Comparison of ENCODE assay signal across 9 mouse cellular contexts in genomic region chr13:64237000-64237680, GRCm38 (mm10). TPM values are rescaled to one million over a fixed set of nuclear protein-coding genes. Genes with fewer than 3 reads are reported as not detected.
DNase-seq lines count a peak whose midpoint lies in the region; ATAC-seq lines count a peak whose summit lies in the region.
"Had no signal": no experiment of that assay in that cellular context is flagged by ENCODE, and none has a peak within 500 bp of the region (broad histone marks: within the 10 kb centered on the region; RNA-seq: fewer than 3 reads in every experiment).

No protein-coding gene starts in this region.

- H3K4me3 ChIP-seq in limb, embryonic 10.5 days, result no peak overlapping the region
- no peak overlapping the region for H3K4me3 ChIP-seq in midbrain, embryonic 15.5 days
- H3K4me3 ChIP-seq: megakaryocyte, embryonic 14.5 days had no signal

- no peak overlapping the region for H3K9ac ChIP-seq in midbrain, embryonic 15.5 days

- peaks cover 47% of the 10 kb centered on the region for H3K4me1 ChIP-seq in limb, embryonic 10.5 days
- no peaks in the 10 kb centered on the region for H3K4me1 ChIP-seq in midbrain, embryonic 15.5 days

- ATAC-seq in midbrain, embryonic 15.5 days (replicated peaks), result no peak

- peak; percentile 15 for DNase-seq in gastrocnemius, adult 18-20 months (ENCODE audit: low spot score)
- no peak for DNase-seq in gastrocnemius, postnatal 10 days
- DNase-seq in A20 (ENCODE audit: low read depth, low spot score), result peak; percentile 43
- peak; percentile 14 to 18 for DNase-seq in cerebellum, postnatal 10 days
- DNase-seq in limb, embryonic 10.5 days (ENCODE audit: low spot score), result no peak
- DNase-seq in embryo, embryonic 10.5 days (ENCODE audit: low spot score), result no peak
- no peak for DNase-seq in urinary bladder, postnatal 14 days (ENCODE audit: low spot score)

- peaks cover 5% of the 10 kb centered on the region; the same call in 1 of the 2 replicates for H3K36me3 ChIP-seq in limb, embryonic 10.5 days
- no peaks in the 10 kb centered on the region for H3K36me3 ChIP-seq in midbrain, embryonic 15.5 days (replicated peaks)

- WGBS in limb, embryonic 10.5 days, result 59% methylated on average over 4 of the region's 4 CpGs
- 82% methylated on average over 4 of the region's 4 CpGs for WGBS in midbrain, embryonic 15.5 days

- peak overlapping the region; percentile 44 for H3K27ac ChIP-seq in limb, embryonic 10.5 days
- no peak overlapping the region for H3K27ac ChIP-seq in midbrain, embryonic 15.5 days

- no peaks in the 10 kb centered on the region for H3K9me3 ChIP-seq in limb, embryonic 10.5 days (replicated peaks)
- H3K9me3 ChIP-seq in midbrain, embryonic 15.5 days, result no peaks in the 10 kb centered on the region
- H3K9me3 ChIP-seq: megakaryocyte, embryonic 14.5 days had no signal

- H3K4me2 ChIP-seq in midbrain, embryonic 15.5 days, result no peak overlapping the region

- no peaks in the 10 kb centered on the region for H3K27me3 ChIP-seq in limb, embryonic 10.5 days (ENCODE audit: low read depth, poor library complexity, severe bottlenecking)
- no peaks in the 10 kb centered on the region for H3K27me3 ChIP-seq in midbrain, embryonic 15.5 days (replicated peaks)
- H3K27me3 ChIP-seq: megakaryocyte, embryonic 14.5 days had no signal

RNA-seq across cellular contexts. Expression of gene Cdc14b, which starts 38.0 kb away (rescaled TPM):
- 1 to 10 TPM; 5.9 to 7.5 TPM for total RNA-seq in gastrocnemius, adult 18-20 months (2021)
- total RNA-seq in gastrocnemius, postnatal 10 days (2021), result 1 to 10 TPM; 4.5 to 6.8 TPM
- polyA plus RNA-seq in limb, embryonic 10.5 days (2016; fragmentation: Nextera tagmentation; extraction: Ambion mirVana), result 34.9 and 43.5 TPM in 2 replicates
- 2.4 and 2.5 TPM in 2 replicates for polyA plus RNA-seq in midbrain, embryonic 15.5 days (2015; fragmentation: Nextera tagmentation; extraction: Ambion mirVana)

Comparison
In these comparisons a context has a peak if more than half of its experiments do, and no peak if none do; other contexts are left out.
1. DNase-seq: peak in gastrocnemius, adult 18-20 months (single experiment), A20 (single experiment) and cerebellum, postnatal 10 days (2 of 2); none in gastrocnemius, postnatal 10 days (single experiment), limb, embryonic 10.5 days (single experiment), embryo, embryonic 10.5 days (single experiment) and urinary bladder, postnatal 14 days (single experiment).